Mouse (Mus musculus) liver, adult 2 months (tissue): ENCODE results near the gene Ergic1.

ENCODE experiments used
- CTCF ChIP-seq: fragments of 200-500 bp; IDR thresholded peaks from 2 replicates; pipeline ENCODE4 v1.5.1; 2011; ENCODE audit warnings: low read depth, low read length, control low read depth
- POLR2A ChIP-seq: fragments of 200-500 bp; IDR thresholded peaks from 2 replicates; pipeline ENCODE4 v1.6.1; 2011; ENCODE audit warnings: low read length, control low read depth; ENCODE audit not compliant: insufficient read depth; ENCODE audit errors: extremely low read depth

- TF ChIP-seq POLR2A = no peak
- 0 out of 2 replicates have a peak, but pooled peaks have one; percentile 5 for TF ChIP-seq CTCF
These were observed 59.0 kb downstream of the Ergic1 start for GRCm38 (mm10) chr17:26620292-26620691.
